Mouse (Mus musculus) cortical plate, adult 2 months (tissue): ENCODE measurements around the gene Vamp2.

ENCODE experiments used
- CTCF ChIP-seq: fragments of 200-500 bp; IDR thresholded peaks from 2 replicates; pipeline ENCODE4 v1.5.1; 2011; ENCODE audit warnings: mild to moderate bottlenecking, control low read depth, low read length; ENCODE audit not compliant: insufficient read depth; ENCODE audit errors: extremely low read depth
- POLR2A ChIP-seq: fragments of 200-500 bp; IDR thresholded peaks from 2 replicates; pipeline ENCODE4 v1.6.1; 2011; ENCODE audit warnings: mild to moderate bottlenecking, low read length, control low read depth; ENCODE audit not compliant: insufficient read depth; ENCODE audit errors: extremely low read depth

- no peak for TF ChIP-seq POLR2A
- TF ChIP-seq CTCF: no peak
Measured at GRCm38 (mm10) chr11:69102403-69102725, 14.1 kb downstream of the Vamp2 start.
